Mouse (Mus musculus): ENCODE measurements at regions not wholly inside any gene's neighbourhood (a gene's known extent, or its start where the extent isn't known, plus 50 kb on each side); places are given as distances from the start of the nearest gene placed in this dataset.
A peak's percentile ranks its signal among the peaks of the same experiment; 100 is the strongest.

GRCm38 (mm10) chr6:51192826-51193225, 239.6 kb upstream of the Nfe2l3 start:
- no peak for ATAC-seq (replicated peaks; ENCODE audit: poor library complexity, severe bottlenecking)

DNA sequence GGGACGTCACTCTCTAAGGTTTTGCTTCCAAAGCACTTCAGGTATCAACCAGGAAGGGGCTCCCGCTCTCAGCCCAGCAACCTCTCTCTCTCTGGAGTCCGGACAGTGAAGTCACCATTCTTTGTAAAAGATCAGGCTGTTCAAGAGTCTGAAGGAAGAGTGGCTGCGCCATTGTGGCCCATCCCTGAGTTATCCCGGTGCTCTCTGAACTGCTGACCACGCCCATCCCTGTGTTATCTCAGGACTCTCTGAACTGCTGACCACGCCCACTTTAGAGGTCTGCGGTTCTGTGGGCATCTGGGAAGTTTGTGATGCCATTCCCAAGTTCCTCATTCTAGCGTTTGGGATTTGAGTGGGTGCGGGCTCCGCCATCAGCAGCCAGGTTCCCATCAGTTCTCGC, 239.1 kb upstream of the Nfe2l3 start:
- 0 out of 2 replicates have a peak, but pooled peaks have one; percentile 14 for ATAC-seq (replicated peaks; ENCODE audit: poor library complexity, severe bottlenecking)

DNA sequence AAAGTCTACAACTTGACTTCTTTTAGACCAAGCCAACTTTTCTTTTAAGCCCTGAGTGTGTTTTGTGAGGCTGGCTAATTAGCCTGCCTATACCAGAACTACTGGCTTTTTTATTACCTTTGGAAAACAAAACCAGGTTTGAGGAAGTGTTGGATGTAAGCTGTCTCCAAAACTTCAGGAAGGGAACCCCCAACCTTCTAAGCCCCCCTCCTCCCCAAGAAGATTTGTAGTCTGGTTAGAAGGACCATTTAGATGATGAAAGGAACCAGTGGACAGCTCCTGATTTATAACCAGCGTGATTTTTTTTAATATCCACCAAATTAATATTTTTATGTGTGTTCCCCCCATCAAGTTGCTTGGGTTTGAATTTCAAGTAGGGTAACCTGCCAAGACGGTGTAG, 236.1 kb upstream of the Nfe2l3 start:
- ATAC-seq (replicated peaks; ENCODE audit: poor library complexity, severe bottlenecking), result no peak

DNA sequence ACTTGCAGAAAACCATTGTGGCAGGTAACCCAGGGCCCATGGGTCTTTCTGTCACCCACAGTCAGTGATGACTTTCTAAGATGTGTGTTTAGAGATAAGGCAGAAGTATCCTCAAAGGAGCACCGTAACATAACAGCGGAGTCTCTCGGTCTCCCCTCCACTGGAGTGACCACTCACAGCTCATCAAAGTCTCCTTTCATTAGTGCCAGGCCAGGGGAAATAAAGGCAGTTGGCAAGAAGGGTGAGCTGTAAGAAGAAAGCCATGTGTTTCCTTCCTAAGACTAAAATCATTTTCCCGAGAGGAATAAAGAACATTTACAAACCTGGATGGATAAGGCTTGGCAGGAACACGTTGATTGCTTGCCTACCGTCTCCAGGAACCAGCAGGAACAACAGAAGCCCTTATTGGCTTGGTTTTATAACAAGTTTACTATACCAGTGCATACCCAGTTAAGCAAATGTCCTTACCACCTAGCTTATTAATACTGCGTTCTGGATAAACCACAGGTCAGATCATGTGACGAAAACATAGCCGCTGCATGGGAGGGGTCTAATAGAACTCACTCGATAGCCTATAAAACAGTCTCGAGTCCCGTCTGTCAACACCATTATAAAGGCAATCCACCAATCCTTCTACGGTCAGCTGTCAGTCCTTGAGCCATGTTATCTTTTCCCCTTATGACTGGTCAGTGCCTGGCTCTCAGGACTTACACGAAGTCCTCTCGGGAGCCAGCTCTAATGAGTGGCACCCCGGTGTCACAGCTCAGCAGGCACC, 235.3 kb upstream of the Nfe2l3 start:
- no peak for ATAC-seq (replicated peaks; ENCODE audit: poor library complexity, severe bottlenecking)

- ATAC-seq (replicated peaks; ENCODE audit: poor library complexity, severe bottlenecking), result no peak
These were observed 232.3 kb upstream of the Nfe2l3 start for GRCm38 (mm10) chr6:51200207-51200606.

GRCm38 (mm10) chr6:51200837-51201236, 231.6 kb upstream of the Nfe2l3 start:
- no peak for ATAC-seq (replicated peaks; ENCODE audit: poor library complexity, severe bottlenecking)

GRCm38 (mm10) chr6:51204306-51204705, 228.2 kb upstream of the Nfe2l3 start:
- ATAC-seq (replicated peaks; ENCODE audit: poor library complexity, severe bottlenecking), result no peak

DNA sequence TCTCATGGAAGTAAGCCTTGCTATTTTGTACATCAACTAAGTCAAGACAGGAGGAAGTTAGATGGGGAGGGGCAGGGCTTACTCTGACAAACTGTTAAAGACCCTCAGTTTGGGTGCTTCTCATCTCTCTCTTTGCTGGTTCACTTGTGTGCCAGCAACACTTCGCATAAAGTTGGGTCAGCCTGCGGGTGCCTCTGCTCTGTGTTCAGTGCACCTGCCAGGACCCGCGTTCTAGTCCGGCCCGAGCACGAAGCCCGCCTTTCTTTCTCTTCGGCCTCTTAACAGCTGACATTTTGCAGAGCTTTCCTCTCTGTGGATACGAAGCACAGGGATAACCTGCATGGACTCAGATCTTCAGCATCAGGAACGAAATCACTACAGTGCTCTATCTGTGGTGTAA, 227.1 kb upstream of the Nfe2l3 start:
- no peak for ATAC-seq (replicated peaks; ENCODE audit: poor library complexity, severe bottlenecking)

DNA sequence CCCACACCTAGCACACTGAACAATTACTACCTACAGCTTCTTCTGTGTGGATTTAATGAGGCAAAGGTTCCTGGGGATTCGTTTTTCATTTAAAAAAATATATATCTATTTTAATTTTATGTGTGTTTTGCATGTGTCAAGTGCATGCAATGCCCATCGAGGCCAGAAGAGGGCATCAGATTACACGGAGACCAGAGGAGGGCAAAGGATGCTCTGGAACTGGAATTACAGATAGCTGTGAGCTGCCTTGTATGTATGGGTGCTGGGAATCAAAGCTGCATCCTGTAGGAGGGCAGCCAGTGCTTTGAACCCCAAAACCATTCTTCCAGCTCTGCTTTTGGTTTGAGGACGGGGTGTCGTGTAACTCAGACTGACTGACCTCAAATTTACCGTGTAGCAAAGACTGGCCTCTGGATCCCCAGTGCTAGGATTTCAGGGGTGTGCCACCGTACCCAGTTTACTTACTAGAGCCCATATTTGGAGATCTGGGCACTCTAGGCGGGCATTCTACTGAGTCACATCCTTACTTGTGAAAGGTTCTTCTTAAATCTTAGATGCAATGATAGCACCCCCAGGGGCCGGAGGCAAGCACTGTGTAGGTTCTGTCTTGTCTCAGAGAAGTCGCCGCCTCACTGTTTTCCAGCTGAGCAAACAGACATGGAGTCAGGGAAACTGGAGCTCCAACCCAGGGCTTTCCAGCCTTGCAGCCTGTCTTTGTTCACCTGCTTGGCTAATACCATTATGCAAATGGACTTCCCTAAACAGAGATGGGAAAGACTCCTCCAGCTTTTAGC, 225.6 kb upstream of the Nfe2l3 start:
- peak; percentile 35; the same call in 1 of the 2 replicates for ATAC-seq (replicated peaks; ENCODE audit: poor library complexity, severe bottlenecking)

- peak; percentile 47; the same call in 1 of the 2 replicates for ATAC-seq (replicated peaks; ENCODE audit: poor library complexity, severe bottlenecking)
These were observed 224.7 kb upstream of the Nfe2l3 start for GRCm38 (mm10) chr6:51207587-51208361.

DNA sequence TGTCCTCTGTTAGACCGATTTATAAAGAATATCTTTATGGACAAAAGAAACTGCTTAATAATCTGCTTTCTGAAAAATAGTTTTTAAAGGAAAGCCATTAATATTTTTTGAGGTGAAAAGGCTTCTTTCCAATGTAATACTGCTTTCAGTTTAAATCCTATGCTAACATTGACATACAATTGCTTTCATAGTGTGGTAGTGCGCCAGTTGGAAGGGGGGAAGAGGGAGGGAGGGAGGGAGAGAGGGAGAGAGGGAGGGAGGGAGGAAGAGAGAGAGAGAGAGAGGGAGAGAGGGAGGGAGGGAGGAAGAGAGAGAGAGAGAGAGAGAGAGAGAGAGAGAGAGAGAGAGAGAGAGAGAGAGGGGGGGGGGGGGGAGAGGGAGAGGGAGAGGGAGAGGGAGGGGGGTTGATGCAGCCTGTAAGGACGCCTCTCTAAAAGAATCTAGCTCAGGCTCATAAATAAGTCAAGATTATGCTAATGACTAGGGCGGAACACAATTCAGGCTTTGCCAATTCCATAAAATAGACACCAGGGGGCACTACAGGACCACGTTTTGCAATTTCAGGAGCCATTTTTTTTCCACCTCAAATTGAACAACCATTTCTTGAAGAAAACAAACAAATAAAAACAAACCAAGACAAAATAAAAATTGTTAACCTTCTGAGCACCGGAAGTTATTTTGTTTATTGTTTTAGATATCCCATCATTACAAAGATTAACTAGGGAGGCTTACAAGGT, 223.6 kb upstream of the Nfe2l3 start:
- peak; percentile 71 for ATAC-seq (replicated peaks; ENCODE audit: poor library complexity, severe bottlenecking)

DNA sequence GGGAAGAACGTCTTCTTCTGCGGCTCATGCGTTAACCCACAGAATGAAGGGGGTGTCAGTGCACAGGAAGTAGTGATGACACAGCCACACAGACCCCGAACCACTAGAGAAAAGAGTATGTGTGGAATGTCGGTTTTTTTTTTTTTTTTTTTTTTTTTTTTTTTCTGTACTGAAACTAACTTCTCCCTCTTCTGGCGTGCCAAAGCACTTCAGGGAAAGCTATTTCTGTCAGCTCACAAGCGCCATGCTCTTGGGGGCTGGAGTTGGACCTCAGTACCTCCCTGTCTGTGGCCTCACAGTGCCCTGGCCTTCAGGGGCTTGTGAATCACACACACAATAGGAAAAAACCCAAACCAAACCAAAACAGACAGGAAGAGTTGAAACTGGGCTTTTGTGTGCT, 221.1 kb upstream of the Nfe2l3 start:
- ATAC-seq (replicated peaks; ENCODE audit: poor library complexity, severe bottlenecking), result peak; percentile 25

GRCm38 (mm10) chr6:51212216-51212615, 220.3 kb upstream of the Nfe2l3 start:
- no peak for ATAC-seq (replicated peaks; ENCODE audit: poor library complexity, severe bottlenecking)

GRCm38 (mm10) chr6:51215371-51215770, 217.1 kb upstream of the Nfe2l3 start:
- no peak for ATAC-seq (replicated peaks; ENCODE audit: poor library complexity, severe bottlenecking)

DNA sequence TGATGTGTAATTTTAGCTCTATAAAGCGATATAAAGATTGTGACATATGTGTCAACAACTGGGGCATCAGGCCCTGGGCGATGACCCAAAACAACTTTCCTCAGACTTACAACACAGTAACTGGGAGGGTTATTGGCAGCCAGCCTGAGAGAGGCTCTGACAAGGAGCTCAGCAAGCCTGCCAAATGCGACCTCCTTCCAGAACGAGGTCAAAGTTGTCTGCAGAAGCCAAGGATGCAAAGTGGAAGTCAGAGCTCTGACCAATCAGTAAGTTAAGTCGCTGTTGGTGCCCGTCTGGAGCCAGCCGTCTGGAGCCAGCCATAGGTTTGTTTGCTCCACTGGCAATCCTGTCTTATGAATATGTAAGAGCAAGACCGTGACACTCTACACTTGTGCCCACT, 216.0 kb upstream of the Nfe2l3 start:
- ATAC-seq (replicated peaks; ENCODE audit: poor library complexity, severe bottlenecking), result peak; percentile 71

GRCm38 (mm10) chr6:51219691-51220090, 212.8 kb upstream of the Nfe2l3 start:
- no peak for ATAC-seq (replicated peaks; ENCODE audit: poor library complexity, severe bottlenecking)

DNA sequence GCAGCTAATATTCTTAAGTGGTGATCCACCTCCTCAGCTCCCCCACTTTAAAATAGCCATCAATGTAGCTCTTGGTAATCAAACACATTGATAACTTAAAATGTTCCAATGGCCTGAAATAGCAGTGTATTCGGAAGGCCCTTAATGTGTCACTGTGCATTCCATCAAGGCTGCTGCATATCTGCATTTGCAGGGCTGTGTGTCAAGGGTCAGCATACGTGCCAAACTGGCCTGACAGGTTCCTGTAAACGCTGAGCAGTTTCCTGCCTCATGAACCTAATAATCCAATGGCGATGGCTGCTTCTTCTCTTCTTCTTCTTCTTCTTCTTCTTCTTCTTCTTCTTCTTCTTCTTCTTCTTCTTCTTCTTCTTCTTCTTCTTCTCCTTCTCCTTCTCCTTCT, 211.7 kb upstream of the Nfe2l3 start:
- ATAC-seq (replicated peaks; ENCODE audit: poor library complexity, severe bottlenecking), result no peak

GRCm38 (mm10) chr6:51236077-51236740, 196.3 kb upstream of the Nfe2l3 start:
- no peak for ATAC-seq (replicated peaks; ENCODE audit: poor library complexity, severe bottlenecking)

- no peak for ATAC-seq (replicated peaks; ENCODE audit: poor library complexity, severe bottlenecking)
These were observed 192.4 kb upstream of the Nfe2l3 start for GRCm38 (mm10) chr6:51240039-51240438.

DNA sequence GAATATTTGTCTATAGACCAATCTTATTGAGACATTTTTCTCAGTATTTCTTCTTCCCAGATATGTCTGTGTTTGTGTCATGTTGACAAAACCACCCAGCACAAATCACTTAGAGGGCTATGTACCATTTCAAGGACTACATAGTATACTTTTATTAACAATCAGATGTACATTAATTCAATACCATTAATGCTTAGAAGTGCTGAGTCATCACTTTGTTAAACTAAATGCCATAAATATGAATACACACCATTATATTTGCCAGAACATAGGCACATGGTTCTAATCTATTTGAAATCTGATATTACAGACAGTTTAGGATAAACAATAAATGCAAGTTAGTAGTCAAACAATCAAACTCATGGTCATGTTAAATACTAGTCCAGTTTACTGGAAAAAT, 182.2 kb upstream of the Nfe2l3 start:
- no peak for ATAC-seq (replicated peaks; ENCODE audit: poor library complexity, severe bottlenecking)
